Mouse (Mus musculus): ENCODE data around the gene Klf1. TPM values are rescaled to one million over a fixed set of nuclear protein-coding genes. Genes with fewer than 3 reads are reported as not detected.

The Klf1 gene
- 11.8 and 12.9 TPM in 2 replicates for polyA plus RNA-seq (2014; fragmentation: Nextera tagmentation; extraction: Ambion mirVana)

GRCm38 (mm10) chr8:84901752-84902151 is at the start of gene Klf1:
TSS of gene Klf1 (plus strand) at chr8:84901928.
- ATAC-seq (ENCODE audit: insufficient read depth, low FRiP score, low TSS enrichment) = no peak
- 76% methylated on average over 3 of the region's 3 CpGs for WGBS
- Histone ChIP-seq H3K9ac (ENCODE audit: low read length) (peak within 1 kb of the TSS; percentile 52), H3K27ac (ENCODE audit: low read depth, low read length) (no peak within 1 kb of the TSS), H3K9me3 (ENCODE audit: control insufficient read depth, low read length) (no peaks in the 10 kb centered on the region), H3K27me3 (ENCODE audit: control insufficient read depth, insufficient read depth, low read length) (peaks cover 9% of the 10 kb centered on the region; the same call in 1 of the 2 replicates), H3K4me2 (ENCODE audit: low read depth) (peak within 1 kb of the TSS; percentile 71), H3K4me1 (ENCODE audit: control insufficient read depth, insufficient read depth, low read length) (0 out of 2 replicates have a peak, but pooled peaks cover 2% of the 10 kb centered on the region), H3K4me3 (ENCODE audit: low read depth, low read length) (peak within 1 kb of the TSS; percentile 44), H3K36me3 (ENCODE audit: control insufficient read depth, insufficient read depth, low read length) (no peaks in the 10 kb centered on the region)
- DNase-seq (ENCODE audit: low spot score) = no peak

GRCm38 (mm10) chr8:84856434-84856833 is 45.3 kb upstream of the Klf1 start:
- H3K4me2 ChIP-seq (ENCODE audit: low read depth) = no peak overlapping the region; the same call in 1 of the 2 replicates
- H3K4me1 ChIP-seq (ENCODE audit: control insufficient read depth, insufficient read depth, low read length) = peaks cover 12% of the 10 kb centered on the region
- no peaks in the 10 kb centered on the region for H3K27me3 ChIP-seq (ENCODE audit: control insufficient read depth, insufficient read depth, low read length)
- no peaks in the 10 kb centered on the region for H3K9me3 ChIP-seq (ENCODE audit: control insufficient read depth, low read length)
- no peak overlapping the region for H3K27ac ChIP-seq (ENCODE audit: low read depth, low read length)
- WGBS = 95% methylated on average over 3 of the region's 3 CpGs
- DNase-seq (ENCODE audit: low spot score) (no peak), ATAC-seq (ENCODE audit: insufficient read depth, low FRiP score, low TSS enrichment) (peak; percentile 38; the same call in 1 of the 2 replicates)
- H3K36me3 ChIP-seq (ENCODE audit: control insufficient read depth, insufficient read depth, low read length) = peaks cover 4% of the 10 kb centered on the region; the same call in 1 of the 2 replicates
- H3K9ac ChIP-seq (ENCODE audit: low read length) = peak overlapping the region; percentile 74
- peak overlapping the region; percentile 85; the same call in 1 of the 2 replicates for H3K4me3 ChIP-seq (ENCODE audit: low read depth, low read length)

- H3K27ac ChIP-seq (ENCODE audit: low read depth, low read length) = no peak within 1 kb of the TSS
- peak within 1 kb of the TSS; percentile 85 for H3K4me3 ChIP-seq (ENCODE audit: low read depth, low read length)
- H3K36me3 ChIP-seq (ENCODE audit: control insufficient read depth, insufficient read depth, low read length) = peaks cover 7% of the 10 kb centered on the region; the same call in 1 of the 2 replicates
- WGBS = under 1% methylated on average over 39 of the region's 39 CpGs
- H3K4me2 ChIP-seq (ENCODE audit: low read depth) = peak within 1 kb of the TSS; percentile 86
- ATAC-seq (ENCODE audit: insufficient read depth, low FRiP score, low TSS enrichment) (peak; percentile 84), DNase-seq (ENCODE audit: low spot score) (peak; percentile 92)
- no peaks in the 10 kb centered on the region for H3K9me3 ChIP-seq (ENCODE audit: control insufficient read depth, low read length)
- H3K4me1 ChIP-seq (ENCODE audit: control insufficient read depth, insufficient read depth, low read length) = peaks cover 12% of the 10 kb centered on the region
- no peaks in the 10 kb centered on the region for H3K27me3 ChIP-seq (ENCODE audit: control insufficient read depth, insufficient read depth, low read length)
- peak within 1 kb of the TSS; percentile 74 for H3K9ac ChIP-seq (ENCODE audit: low read length)
These were observed 44.8 kb upstream of the Klf1 start, which contains the start of gene Farsa for GRCm38 (mm10) chr8:84856864-84857441. TSS of gene Farsa (plus strand) at chr8:84856989.

- DNase-seq (ENCODE audit: low spot score) = peak; percentile 78
- no peaks in the 10 kb centered on the region for H3K9me3 ChIP-seq (ENCODE audit: control insufficient read depth, low read length)
- peaks cover 8% of the 10 kb centered on the region for H3K4me1 ChIP-seq (ENCODE audit: control insufficient read depth, insufficient read depth, low read length)
- H3K9ac ChIP-seq (ENCODE audit: low read length) = peak within 1 kb of the TSS; percentile 52
- H3K36me3 ChIP-seq (ENCODE audit: control insufficient read depth, insufficient read depth, low read length) = peaks cover 12% of the 10 kb centered on the region
- H3K4me3 ChIP-seq (ENCODE audit: low read depth, low read length) = peak within 1 kb of the TSS; percentile 37
- 17% methylated on average over 44 of the region's 46 CpGs for WGBS
- ATAC-seq (ENCODE audit: insufficient read depth, low FRiP score, low TSS enrichment) = peak; percentile 58; the same call in 1 of the 2 replicates
- H3K4me2 ChIP-seq (ENCODE audit: low read depth) = peak within 1 kb of the TSS; percentile 72
- peaks cover 3% of the 10 kb centered on the region; the same call in 1 of the 2 replicates for H3K27me3 ChIP-seq (ENCODE audit: control insufficient read depth, insufficient read depth, low read length)
- no peak within 1 kb of the TSS for H3K27ac ChIP-seq (ENCODE audit: low read depth, low read length)
These were observed 30.1 kb upstream of the Klf1 start, which contains the start of gene Syce2 for GRCm38 (mm10) chr8:84871376-84872308. TSS of gene Syce2 (plus strand) at chr8:84872111.

GRCm38 (mm10) chr8:84872309-84872965 is 29.3 kb upstream of the Klf1 start:
- Histone ChIP-seq H3K27ac (ENCODE audit: low read depth, low read length) (no peak overlapping the region), H3K4me3 (ENCODE audit: low read depth, low read length) (peak overlapping the region; percentile 37), H3K9me3 (ENCODE audit: control insufficient read depth, low read length) (no peaks in the 10 kb centered on the region), H3K27me3 (ENCODE audit: control insufficient read depth, insufficient read depth, low read length) (peaks cover 3% of the 10 kb centered on the region; the same call in 1 of the 2 replicates), H3K36me3 (ENCODE audit: control insufficient read depth, insufficient read depth, low read length) (peaks cover 7% of the 10 kb centered on the region), H3K9ac (ENCODE audit: low read length) (peak overlapping the region; percentile 52), H3K4me2 (ENCODE audit: low read depth) (peak overlapping the region; percentile 72), H3K4me1 (ENCODE audit: control insufficient read depth, insufficient read depth, low read length) (peaks cover 8% of the 10 kb centered on the region)
- WGBS = 3% methylated on average over 54 of the region's 54 CpGs
- DNase-seq (ENCODE audit: low spot score) (peak; percentile 53), ATAC-seq (ENCODE audit: insufficient read depth, low FRiP score, low TSS enrichment) (peak; percentile 65; the same call in 1 of the 2 replicates)

GRCm38 (mm10) chr8:84873016-84873415 is 28.7 kb upstream of the Klf1 start:
- Histone ChIP-seq H3K36me3 (ENCODE audit: control insufficient read depth, insufficient read depth, low read length) (peaks cover 5% of the 10 kb centered on the region), H3K27ac (ENCODE audit: low read depth, low read length) (no peak overlapping the region), H3K4me3 (ENCODE audit: low read depth, low read length) (no peak overlapping the region), H3K9me3 (ENCODE audit: control insufficient read depth, low read length) (no peaks in the 10 kb centered on the region), H3K4me2 (ENCODE audit: low read depth) (peak overlapping the region; percentile 72), H3K4me1 (ENCODE audit: control insufficient read depth, insufficient read depth, low read length) (peaks cover 8% of the 10 kb centered on the region), H3K27me3 (ENCODE audit: control insufficient read depth, insufficient read depth, low read length) (peaks cover 3% of the 10 kb centered on the region; the same call in 1 of the 2 replicates), H3K9ac (ENCODE audit: low read length) (no peak overlapping the region; the same call in 1 of the 2 replicates)
- no peak for ATAC-seq (ENCODE audit: insufficient read depth, low FRiP score, low TSS enrichment)
- WGBS = 69% methylated on average over 4 of the region's 4 CpGs
- DNase-seq (ENCODE audit: low spot score) = no peak

- Histone ChIP-seq H3K4me2 (ENCODE audit: low read depth) (no peak overlapping the region), H3K9ac (ENCODE audit: low read length) (no peak overlapping the region), H3K4me1 (ENCODE audit: control insufficient read depth, insufficient read depth, low read length) (peaks cover 8% of the 10 kb centered on the region), H3K27me3 (ENCODE audit: control insufficient read depth, insufficient read depth, low read length) (peaks cover 3% of the 10 kb centered on the region; the same call in 1 of the 2 replicates), H3K9me3 (ENCODE audit: control insufficient read depth, low read length) (no peaks in the 10 kb centered on the region), H3K4me3 (ENCODE audit: low read depth, low read length) (no peak overlapping the region), H3K27ac (ENCODE audit: low read depth, low read length) (no peak overlapping the region), H3K36me3 (ENCODE audit: control insufficient read depth, insufficient read depth, low read length) (no peaks in the 10 kb centered on the region)
- no peak for DNase-seq (ENCODE audit: low spot score)
- ATAC-seq (ENCODE audit: insufficient read depth, low FRiP score, low TSS enrichment) = no peak
- WGBS = 95% methylated on average over 3 of the region's 3 CpGs
These were observed 27.4 kb upstream of the Klf1 start for GRCm38 (mm10) chr8:84874339-84874738.
